Mouse (Mus musculus) left cerebral cortex, postnatal 10 days (tissue): ENCODE measurements around the gene Lingo4. TPM values are rescaled to one million over a fixed set of nuclear protein-coding genes. Genes with fewer than 3 reads are reported as not detected.

Experiments used
- DNase-seq, 2 experiments: peaks; one replicate each; pipeline ENCODE4 v3.0.0; 2021 to 2022; ENCODE audit warnings: low spot score in 2 of 2, mixed read lengths in 1 of 2; ENCODE audit errors: extremely low spot score in 1 of 2
- intact Hi-C: fragments of 180-260 bp; cut with DNase I; formaldehyde crosslinking; loops from one replicate; pipeline ENCODE4 v1.15.1; 2025
- total RNA-seq, 2 experiments: library from RNA; stranded (reverse); gene quantifications; 2 replicates each; pipeline ENCODE4 v1.2.3; 2021

Lingo4 gene
- total RNA-seq, 2 experiments from 2014 or later, result 0.67 to 0.94 TPM

DNA sequence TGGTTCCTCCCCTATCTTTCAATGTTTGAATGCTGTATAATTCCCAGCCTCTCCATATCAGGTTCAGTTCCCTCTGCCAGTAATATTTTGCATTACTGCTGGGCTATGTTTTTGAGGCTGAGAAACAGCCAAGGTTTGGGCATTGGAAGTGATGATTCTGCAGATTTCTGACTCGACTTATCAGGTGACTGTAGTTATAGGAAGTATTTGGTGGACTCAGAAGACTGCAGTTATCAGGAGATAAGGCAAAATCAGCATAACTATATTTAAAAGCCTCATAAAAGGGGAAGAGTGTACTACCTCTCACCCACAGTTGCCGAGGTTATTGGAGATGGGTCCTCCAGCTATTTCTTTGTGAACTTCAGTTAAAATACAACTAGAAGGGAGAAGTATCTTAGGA lies 32.7 kb downstream of the Lingo4 start:
- intact Hi-C loops, result no loop called here
- DNase-seq, result no peak

GRCm38 (mm10) chr3:94434305-94434704 lies 36.0 kb downstream of the Lingo4 start:
- intact Hi-C loops, result no loop called here
- DNase-seq, result no peak

- intact Hi-C loops, result no loop called here
- DNase-seq, result no peak
These were observed 38.1 kb downstream of the Lingo4 start for GRCm38 (mm10) chr3:94436420-94436819.

DNA sequence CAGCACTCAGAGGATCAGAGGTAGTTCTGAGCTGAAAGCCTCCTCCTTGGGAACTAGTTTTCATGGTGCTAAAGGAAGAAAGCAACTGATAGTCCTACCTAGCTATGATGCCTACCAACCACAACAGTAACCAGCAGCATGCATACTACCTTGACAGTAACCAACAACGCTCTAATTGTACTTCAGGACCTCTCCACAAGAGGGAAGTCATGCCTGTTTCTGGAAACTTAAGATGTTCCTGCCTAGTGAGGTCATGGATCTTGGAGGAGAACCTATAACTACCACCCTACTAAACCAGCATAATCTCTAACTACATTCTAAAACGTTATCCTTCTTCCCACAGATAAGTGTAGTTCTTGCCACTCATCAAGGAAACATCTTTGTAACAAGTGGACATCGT lies 42.9 kb downstream of the Lingo4 start:
- intact Hi-C loops, result no loop called here
- DNase-seq, result no peak

- intact Hi-C loops, result loop anchor here (2.0 kb wide), 1 partner anchor 76 kb away; no protein-coding TSS in a partner anchor
- peak; percentile 90 to 96 for DNase-seq
These were observed 44.8 kb downstream of the Lingo4 start, which contains the start of gene Mrpl9 for GRCm38 (mm10) chr3:94442951-94443596. TSS of gene Mrpl9 (plus strand) at chr3:94443318.

- intact Hi-C loops, result loop anchor here (2.0 kb wide), 1 partner anchor 77 kb away; no protein-coding TSS in a partner anchor
- DNase-seq, result no peak
These were observed 45.3 kb downstream of the Lingo4 start, which contains the start of gene Oaz3 for GRCm38 (mm10) chr3:94443597-94443964. TSS of gene Oaz3 (minus strand) at chr3:94443915.

DNA sequence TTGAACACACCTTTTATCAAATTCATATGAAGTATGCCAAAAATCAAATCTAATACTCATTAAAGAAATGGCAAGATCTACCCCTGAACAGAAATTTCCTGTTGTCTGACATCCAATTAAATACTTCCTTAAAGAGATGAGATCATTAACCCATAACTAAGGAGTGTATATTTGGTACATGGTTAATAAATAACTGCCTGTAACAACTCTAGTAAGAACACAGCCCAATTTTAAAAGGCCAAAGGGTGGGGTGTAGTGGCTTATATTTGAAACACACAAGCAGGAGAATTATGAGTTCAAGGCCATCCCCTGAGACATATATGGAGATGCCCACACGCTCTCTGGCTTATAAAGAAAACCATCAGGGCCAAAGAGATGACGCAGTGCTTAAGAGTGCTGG lies 51.1 kb downstream of the Lingo4 start:
- intact Hi-C loops, result no loop called here

More for the DNA sequence above, 51.1 kb downstream of the Lingo4 start:
- no peak for DNase-seq

Other genes starting within 250 kb of the Lingo4 start
- gene Gm10696, start 220.3 kb upstream of the Lingo4 start, total RNA-seq, result not detected
- not detected for gene Gm5286, start 201.8 kb upstream of the Lingo4 start, total RNA-seq
- gene Gm4778, start 134.5 kb upstream of the Lingo4 start, total RNA-seq, result under 1 TPM in 1 of 2 experiments, not detected in 1; 0.32 TPM
- gene Them4, start 88.4 kb upstream of the Lingo4 start, total RNA-seq, result 10 to 100 TPM; 26.5 to 29.2 TPM
- not detected for gene Them5, start 56.4 kb upstream of the Lingo4 start, total RNA-seq
- under 1 TPM; 0.71 to 0.81 TPM for gene C2cd4d, start 36.1 kb upstream of the Lingo4 start, total RNA-seq
- gene Rorc, start 25.7 kb upstream of the Lingo4 start, total RNA-seq, result under 1 TPM in 1 of 2 experiments, not detected in 1; 0.30 TPM
- gene Tdrkh, start 14.8 kb downstream of the Lingo4 start, total RNA-seq, result 10 to 100 TPM; 39.0 to 40.0 TPM
- gene Mrpl9, start 44.8 kb downstream of the Lingo4 start, total RNA-seq, result 10 to 100 TPM; 39.8 to 41.2 TPM
- gene Oaz3, start 45.4 kb downstream of the Lingo4 start, total RNA-seq, result not detected
- gene Celf3, start 79.8 kb downstream of the Lingo4 start, total RNA-seq, result 100 to 1,000 TPM; 242 to 260 TPM
- 1 to 10 TPM; 6.8 to 8.7 TPM for gene Riiad1, start 81.8 kb downstream of the Lingo4 start, total RNA-seq
- 10 to 100 TPM; 86.0 to 90.2 TPM for gene Snx27, start 184.2 kb downstream of the Lingo4 start, total RNA-seq
- gene Gm10972, start 244.6 kb downstream of the Lingo4 start, total RNA-seq, result not detected